Mouse (Mus musculus) mouse embryonic stem cell (cell line): ENCODE data around the gene Klf12.

Source experiments
- in situ Hi-C, 2 experiments: fragments of 300-500 bp; cut with MboI; formaldehyde crosslinking; loops; 1 replicate in 1 of 2; 3 replicates in 1 of 2; pipeline ENCODE4 v1.14.3; 2019 to 2020; ENCODE audit warnings: low sequenced_read_pairs in 2 of 2, low pct_unique_long_range_greater_than_20kb in 1 of 2, mixed read lengths in 1 of 2; ENCODE audit not compliant: unreplicated experiment in 1 of 2

Gene Klf12

DNA sequence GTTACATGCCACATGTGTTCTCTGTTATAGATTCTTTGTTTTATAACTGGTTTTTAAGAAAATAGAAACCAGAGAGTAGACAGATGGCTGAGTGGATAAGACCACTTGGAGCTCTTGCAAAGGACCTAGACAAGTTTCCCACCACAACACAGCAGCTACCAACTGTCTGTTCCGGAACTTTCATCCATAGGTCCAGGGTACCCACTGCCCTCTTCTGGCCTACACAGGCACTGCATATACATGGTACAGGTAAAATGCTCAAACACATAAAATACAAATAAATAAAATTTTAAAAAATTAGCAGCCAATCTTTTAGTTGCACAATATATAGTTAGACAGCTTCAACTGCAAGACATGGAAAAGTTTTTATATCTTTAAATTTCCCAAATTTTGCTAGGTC lies 194.0 kb downstream of the Klf12 start:
- in situ Hi-C loops = no loop called here

DNA sequence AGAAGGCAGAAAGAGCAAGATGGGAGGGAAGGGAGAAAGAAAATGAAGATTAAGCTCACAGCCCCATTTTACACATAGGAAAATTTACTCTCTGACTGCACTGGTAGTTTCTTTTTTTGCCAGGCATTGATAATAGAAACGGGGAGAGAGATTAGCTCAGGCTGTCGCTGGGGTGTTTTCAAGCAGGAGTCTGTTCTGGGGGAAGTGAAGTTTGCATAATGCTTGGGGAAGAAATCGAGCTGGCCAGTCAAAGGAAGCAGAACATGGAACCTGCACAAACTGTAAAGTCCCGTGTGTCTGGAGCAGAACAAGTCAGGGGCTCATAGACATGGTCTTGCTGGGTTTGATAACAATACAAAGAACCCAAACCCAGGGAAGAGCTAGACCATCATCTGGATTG lies 204.9 kb downstream of the Klf12 start:
- in situ Hi-C loops = no loop called here

DNA sequence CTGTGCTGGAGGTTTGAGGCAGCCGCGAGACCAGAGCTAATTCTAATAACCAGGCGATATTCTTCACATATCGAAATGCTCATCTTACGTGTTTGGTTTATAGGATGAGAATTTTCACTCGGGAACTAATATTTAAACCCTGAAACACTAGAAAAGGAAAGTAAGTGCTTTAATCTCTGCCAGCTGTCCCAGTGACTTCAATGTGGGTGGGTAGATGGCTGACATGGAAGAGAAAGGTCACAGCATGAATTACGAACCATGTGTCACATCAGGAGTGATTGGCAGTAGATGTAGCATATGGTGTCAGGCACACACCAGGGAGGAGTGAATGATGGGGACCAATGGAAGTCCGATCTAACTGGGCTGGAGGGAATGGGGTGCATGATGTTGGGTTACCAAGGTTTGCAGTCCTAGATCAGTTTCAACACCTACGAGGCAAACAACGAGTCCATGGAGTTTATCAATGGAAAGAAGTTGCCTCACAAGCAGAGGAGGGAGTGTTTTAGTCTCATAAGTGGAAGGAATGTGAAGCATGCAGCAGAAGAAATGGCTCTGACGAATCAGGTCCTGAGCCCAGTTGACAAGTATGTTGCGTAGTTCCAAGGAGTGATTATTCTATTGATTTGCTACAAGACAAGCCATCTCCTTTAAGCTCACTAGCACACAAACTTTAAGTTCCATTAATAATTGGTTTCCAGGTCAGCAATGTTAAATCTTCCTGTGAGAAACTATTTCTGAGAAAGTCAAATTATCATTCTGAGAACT lies 211.9 kb downstream of the Klf12 start:
- in situ Hi-C loops = no loop called here

DNA sequence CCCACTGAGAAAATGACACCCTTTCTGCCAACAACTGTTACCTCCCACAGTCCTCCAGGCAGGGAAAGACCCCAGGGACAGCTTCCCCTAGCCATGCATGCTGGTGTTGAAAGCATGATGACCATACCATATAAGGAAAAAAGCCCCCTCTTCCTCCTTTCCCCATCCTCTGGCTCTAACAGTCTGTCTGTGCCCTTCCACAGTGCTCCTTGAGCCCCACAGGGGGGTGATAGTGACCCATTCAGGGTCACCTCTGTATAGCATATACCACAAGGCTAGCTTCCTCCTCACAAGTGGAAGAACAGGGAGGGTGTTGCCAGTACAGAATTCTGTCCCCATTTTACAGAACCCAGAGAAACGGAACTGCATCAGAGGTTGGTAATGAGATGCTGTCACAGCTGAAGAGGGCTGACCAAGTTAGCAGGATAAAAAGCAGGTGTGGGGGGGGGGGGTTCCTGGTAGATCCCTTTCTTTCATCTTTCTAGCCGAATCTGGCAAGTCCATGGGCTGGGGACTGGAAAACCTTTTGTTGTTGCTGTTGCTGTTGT lies 214.9 kb downstream of the Klf12 start:
- in situ Hi-C loops = no loop called here

DNA sequence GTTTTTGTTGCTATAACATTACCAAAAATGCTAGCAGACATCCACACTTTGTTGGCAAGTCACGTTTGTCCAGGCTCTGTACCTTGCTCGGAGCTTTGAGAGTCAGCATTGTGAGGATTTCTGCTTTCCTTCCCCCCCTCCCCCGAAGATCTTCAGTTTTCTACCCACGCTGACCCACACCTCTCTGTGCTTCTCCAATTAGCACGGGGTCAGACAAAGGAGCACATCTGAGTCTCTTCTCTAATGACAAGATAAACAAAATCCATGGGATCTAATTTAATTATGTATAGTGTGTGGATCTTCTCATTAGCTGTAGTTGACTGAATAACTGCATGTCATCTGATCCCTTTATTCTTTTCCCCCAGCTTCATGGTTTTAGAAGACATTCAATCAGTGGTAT lies 215.8 kb downstream of the Klf12 start:
- in situ Hi-C loops = no loop called here

DNA sequence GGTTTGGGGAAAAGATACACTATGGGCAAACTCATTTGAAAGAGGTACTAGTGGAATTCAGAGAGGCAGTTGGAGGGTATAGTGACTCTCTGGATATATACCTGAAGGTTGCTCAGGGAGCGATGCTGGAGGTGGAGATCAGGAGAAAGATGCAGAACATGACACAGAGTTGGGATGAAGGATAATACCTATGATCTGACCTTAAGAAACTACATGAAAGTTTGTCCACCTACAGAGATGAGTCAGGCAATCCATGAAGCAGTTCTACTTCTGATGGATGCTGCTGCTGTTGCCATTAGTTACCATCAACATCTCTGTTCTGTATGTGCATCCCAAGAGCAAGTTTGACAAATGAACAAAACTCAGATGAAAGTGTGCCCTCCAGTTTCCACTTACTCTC lies 222.0 kb downstream of the Klf12 start:
- in situ Hi-C loops = no loop called here

DNA sequence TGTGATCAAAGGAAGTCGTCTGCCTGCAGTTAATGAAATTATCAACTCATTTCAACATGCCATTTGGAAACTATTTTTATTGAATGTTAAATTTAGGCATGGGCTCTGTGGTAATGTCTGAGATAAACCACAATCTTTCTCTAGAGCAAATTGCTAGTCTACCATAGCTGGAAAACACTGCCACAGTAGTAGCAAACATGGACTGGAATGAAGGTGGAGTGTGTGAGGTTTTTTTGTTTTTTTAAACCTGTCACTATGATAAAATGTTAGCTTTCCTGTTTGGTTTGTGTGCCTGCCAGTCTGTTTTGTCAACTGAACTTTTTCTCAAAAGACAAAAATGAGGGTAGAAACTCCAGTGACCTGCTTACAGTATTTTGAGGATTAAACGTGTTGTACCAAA lies 230.3 kb downstream of the Klf12 start:
- in situ Hi-C loops = no loop called here

DNA sequence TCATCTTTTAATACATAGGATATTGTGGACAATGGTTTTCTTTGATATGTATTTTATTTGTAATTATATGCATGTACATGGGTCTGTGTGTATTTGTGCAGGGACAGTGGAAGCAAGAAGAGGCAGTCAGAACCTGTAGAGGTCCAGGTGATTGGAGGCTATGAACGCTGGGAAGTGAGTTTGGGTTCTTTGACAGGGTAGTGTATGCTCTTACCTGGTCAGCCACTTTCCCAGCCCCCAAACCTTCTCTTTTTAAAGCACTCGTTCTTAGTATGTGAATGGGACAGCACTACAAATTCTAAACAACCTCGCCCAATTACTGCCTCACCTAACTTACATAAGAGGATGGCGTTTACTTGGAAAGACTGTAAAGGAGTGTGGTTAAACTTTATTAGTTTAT lies 231.0 kb downstream of the Klf12 start:
- in situ Hi-C loops = no loop called here

DNA sequence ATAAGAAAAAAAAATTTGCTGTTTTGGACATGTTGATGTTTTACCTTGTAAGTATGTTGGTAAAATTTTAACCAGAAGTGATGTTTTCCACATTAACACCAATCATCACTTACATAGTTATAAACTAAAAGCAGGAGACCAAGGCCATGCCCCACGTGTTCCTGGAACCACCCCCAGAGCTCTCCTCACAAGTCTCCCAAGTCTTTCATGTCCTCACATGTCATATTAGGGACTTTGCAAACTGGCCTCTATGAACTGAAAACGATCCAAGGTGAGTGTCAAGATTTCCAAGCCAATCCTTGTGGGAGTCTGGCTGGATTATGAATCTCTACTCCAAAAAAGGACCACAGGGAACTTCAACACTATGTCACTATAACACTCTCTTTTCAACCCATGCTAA lies 231.6 kb downstream of the Klf12 start:
- in situ Hi-C loops = no loop called here

DNA sequence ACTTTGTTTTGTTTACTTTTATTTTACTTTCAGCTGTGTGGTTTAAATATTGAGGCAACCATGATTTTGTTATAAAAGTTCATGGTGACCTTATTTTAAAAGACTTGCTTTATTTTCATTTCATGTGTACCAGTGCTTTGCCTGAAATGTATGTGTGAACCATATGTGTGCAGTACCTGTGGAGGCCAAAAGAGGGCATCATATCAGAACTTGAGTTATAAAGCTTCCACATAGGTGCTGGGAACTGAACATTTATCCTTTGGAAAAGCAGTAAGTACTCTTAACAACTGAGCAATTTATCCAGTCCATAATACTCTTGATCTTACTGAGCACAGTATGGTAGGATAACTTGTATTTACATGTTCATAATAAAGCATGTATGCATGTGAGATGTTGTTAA lies 239.0 kb downstream of the Klf12 start:
- in situ Hi-C loops = no loop called here

DNA sequence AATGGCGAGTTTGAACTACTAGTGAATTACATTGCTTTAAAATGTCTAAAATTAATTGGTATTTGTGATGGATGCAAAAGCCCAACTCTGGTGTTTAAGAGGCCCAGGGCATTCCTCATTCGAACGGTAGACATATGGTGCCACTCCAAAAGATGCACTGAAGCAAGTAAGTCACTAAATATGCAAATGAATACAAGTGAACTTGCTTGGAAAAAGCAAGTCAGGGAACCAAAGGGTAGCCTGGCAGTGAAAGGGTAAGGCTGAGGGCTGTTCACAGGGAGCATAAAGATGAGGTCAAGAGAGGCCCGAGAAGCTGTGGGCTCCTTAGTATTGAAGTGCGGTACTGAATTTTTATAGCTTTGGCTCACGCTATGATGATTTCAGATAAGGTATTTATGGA lies 242.7 kb downstream of the Klf12 start:
- in situ Hi-C loops = no loop called here

DNA sequence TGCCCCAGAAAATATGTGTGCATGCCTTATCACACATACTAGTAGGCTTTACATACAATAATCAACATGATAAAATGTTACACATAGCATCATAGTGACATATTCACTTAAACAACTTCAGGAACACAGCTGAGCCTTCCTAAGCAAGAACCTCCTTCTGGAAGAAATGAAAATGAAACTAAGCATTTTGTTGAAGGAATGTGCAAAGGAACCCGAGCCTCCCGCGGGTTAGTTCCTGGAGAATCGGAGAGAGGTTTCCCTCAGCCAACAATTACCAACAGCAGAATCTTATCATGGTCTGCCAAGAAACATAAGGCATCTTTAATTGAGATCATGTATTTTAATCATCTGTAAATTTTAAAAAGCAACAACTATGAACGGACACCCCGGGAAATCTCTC lies 257.8 kb downstream of the Klf12 start:
- in situ Hi-C loops = no loop called here

DNA sequence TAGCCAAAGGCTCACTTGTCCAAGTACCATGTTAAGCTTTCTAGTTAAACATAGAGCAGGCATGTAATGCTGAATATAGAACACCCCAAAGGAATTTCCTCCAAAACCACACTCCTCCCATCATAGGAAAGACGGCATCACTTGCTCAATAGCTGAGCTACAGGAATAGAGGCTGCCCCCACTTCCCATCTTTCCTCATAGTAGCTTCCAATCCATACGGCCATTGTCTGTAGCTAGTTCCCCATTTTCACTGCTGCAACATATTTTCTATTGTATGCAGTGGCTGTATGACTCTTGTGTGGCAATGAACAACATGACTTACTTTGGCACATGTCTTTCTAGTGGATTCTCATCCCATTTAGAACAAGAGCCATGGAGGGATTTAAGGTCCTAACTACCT lies 267.3 kb downstream of the Klf12 start:
- in situ Hi-C loops = no loop called here

DNA sequence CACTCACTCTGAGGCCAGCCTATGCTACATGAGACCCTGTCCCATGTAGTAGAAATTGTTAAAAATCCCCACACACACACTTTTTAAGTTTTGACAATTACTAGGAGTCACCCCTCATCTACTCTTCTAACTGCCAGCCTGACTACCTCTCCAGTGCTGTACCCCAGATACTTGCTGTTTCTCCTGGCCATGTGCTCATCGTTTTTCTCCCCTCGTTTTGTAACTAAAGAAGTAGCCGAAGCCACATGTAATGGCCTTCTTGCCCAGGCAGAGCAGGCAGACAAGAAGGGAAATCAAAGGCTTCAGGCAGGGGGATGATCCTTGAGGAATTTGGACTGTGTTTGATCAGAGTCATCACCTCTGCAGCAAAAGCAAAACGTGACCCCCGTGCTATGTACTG lies 274.0 kb downstream of the Klf12 start:
- in situ Hi-C loops = no loop called here

DNA sequence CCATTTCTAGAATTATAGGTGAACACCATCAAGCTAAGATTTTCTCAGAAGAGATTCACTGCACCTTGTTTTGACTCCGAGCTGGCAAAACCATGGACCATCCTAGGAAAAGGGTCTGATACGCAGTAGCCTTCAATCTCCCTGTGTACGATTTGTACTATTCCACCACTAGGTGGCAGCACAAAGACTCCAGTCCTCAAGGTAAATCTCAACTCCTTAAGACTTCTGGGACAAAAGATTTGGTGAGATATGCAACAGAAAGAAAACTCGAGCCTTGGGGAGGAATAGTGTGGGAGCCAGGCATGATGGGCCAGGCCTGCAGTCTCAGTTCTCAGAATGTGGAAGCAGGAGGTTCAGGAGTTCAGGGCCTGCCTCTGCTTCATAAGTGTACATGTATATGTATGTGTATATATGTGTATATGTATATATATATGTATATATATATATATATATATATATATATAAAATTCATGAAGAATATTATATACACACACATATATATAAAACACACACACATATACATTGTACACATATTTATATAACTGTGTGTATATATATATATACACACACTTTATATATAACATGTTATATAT lies 274.6 kb downstream of the Klf12 start:
- in situ Hi-C loops = no loop called here

DNA sequence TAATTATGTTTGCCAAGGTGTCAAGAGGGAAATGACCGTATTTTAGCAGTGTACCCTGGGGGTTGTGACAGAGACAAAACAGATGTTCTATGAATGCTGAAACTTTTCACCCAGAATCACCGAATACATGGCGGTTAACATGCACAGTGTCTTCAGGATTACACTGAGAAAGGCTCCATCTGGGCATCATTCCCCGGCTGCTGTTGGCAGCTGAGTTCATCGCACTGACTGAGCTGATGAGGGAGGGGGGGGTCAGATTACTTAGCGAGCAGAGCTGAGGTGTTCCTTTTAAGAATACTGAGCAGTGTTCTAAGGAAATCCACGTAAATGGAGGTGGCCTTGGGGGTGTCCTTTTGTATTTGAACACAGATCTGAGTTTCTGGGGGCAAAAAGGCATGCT lies 301.0 kb downstream of the Klf12 start:
- in situ Hi-C loops = no loop called here

DNA sequence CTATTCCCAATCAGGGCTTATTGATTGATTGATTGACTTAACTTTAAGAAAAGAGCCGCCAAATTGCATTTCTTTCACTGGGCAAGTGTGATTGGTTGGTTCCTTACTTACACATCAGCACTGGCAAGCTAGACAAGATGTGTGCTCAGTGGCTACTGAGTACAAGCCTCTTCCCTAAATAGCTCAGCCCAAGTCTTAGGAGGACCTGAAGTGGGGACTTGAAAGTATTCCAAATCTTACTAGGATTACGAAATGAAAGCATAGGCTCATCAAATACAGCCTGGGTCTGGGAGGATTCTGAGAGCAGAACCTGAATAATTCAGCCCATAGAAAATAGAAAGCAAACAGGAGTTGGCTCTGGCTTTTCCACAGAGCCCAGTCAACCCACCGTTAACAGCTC lies 303.3 kb downstream of the Klf12 start:
- in situ Hi-C loops = no loop called here

DNA sequence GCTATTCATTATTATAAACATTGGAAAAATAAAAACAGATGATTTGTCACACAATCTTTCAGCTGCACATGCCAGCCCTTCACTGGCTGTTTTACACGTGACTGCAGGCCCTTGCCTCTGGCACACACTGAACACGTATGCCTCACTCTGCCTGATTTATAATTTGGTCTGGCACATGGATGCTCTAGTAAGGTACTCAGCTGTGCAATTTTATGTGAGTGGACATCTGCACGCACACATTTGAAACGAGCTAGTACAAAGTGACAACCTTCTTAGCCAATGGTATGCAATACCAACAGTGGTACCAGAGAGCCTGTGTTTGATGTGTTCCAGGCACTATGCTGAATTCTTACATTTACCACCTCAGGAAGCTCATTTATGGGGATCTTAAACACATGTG lies 316.6 kb downstream of the Klf12 start:
- in situ Hi-C loops = no loop called here

DNA sequence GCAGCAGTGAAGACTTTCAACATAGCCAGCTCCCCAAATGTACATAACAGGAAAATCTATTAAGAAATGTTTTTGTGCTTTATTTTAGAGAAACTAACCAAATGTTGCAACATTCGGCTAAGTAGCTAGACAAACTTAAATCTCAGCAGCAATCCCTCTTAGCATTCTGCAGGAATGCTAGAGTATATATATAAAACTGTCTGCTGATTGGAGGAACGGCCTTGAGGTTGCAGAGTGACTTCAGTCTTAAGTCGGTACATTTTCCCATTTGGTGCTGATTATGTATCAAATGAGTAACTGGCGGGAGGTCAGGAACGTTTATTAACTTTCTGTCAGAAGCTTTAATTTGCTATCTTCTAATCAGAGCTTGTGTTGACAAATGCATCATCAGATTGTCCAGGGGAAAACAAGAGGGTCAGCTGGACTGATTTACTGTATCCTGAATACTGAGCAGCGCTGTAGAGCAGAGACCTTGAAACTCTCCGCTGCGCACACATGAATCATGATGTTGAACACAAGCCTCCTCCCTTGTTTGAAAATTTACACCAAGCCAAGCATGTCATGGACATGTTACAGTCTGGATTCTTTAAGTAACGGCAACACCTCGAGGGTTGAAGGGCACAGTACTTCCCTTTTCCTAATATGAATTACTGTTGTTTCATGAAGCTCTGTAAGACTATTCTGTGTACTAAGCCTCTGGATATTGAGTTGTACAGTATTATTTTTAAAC lies 323.8 kb downstream of the Klf12 start:
- in situ Hi-C loops = no loop called here

DNA sequence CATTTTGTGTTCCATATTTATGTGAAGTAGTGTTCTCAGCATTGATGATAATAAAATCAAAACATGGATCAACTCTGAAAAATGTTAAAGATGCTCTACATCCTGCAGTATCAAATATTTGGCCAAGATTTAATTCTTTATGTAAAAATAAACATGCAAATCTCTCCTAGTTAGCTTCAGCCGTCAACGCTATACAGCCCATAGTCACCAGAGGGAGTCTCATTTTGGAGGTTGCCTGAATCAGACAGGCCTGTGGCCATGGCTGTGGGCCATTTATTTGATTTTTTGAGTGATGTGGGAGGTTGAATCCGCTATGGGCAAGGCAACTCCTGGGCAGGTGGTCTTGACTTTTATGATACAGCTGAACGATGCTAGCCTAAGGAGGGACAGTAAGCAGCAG lies 329.3 kb downstream of the Klf12 start:
- in situ Hi-C loops = no loop called here
